Mouse (Mus musculus): ENCODE results near the gene Gabra5. TPM values are rescaled to one million over a fixed set of nuclear protein-coding genes. Genes with fewer than 3 reads are reported as not detected.

The Gabra5 gene
- total RNA-seq, 1 experiment from 2014 or later, result not detected

- no peak for ATAC-seq (replicated peaks; ENCODE audit: low read depth, poor library complexity, severe bottlenecking)
Measured at GRCm38 (mm10) chr7:57390046-57390445, 119.8 kb downstream of the Gabra5 start.

DNA sequence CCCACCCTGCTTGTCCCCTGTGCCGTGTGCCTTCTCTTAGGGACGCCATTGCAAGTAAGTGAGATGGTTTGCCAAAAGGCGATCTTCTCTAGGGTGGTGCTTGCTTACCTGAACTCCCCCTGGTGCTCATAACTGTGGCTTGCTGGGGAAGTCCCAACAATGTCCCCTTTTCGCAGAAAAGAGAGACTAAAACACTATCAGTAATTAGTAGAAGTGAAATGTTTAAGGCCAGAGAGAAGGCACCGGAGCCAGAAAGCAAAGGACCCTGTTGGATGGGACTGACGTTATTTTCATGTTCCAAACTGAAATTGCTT is 122.6 kb downstream of the Gabra5 start:
- ATAC-seq (replicated peaks; ENCODE audit: low read depth, poor library complexity, severe bottlenecking), result no peak

DNA sequence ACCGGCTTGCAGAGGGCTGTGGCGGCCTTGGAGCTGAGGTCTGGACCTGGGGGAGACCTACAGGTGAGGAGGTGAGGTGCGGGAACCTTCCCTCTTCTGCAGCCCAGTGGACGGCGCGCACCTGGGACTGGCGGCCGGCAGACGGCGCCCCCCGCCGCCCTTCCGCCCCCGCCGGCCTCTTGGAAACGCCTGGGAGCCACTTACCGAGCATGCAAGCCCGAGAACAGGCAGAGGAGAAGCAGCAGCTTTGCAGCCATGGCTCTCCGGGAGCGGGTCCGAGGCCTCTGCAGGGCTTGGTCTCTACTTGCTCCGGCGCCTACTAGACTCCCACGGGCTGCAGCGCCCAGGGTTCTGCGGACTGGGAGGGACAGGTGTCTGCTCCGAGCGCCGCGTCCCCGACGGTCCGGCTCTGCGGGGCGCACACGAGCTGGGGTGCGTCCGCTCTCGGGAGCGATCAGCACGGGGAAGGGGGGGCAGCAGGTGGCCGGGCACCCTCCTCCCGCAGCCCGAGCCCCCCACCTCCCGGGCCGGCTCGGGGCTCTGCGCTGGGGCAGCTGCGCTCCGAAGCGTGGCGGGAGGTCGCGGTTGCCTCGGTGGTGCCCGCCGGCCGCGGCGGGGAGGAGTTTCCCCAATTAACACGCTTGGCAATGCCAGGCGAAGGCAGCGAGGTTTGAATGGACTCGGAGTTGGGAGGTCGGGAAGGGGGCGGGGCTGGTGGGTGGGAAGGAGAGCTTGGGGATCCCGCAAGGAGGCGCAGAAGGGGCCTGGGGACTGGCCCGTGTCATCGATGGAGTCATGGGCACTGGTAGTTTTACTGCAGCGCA is 123.1 kb downstream of the Gabra5 start, which contains the start of gene Gabrg3:
Gene Gabrg3 (minus strand): TSS at position 672 of the 824 bp plus-strand sequence.
- ATAC-seq (replicated peaks; ENCODE audit: low read depth, poor library complexity, severe bottlenecking), result no peak

GRCm38 (mm10) chr7:57384112-57384511 is 125.7 kb downstream of the Gabra5 start:
- no peak for ATAC-seq (replicated peaks; ENCODE audit: low read depth, poor library complexity, severe bottlenecking)

- no peak for ATAC-seq (replicated peaks; ENCODE audit: low read depth, poor library complexity, severe bottlenecking)
Measured at GRCm38 (mm10) chr7:57366013-57366390, 143.9 kb downstream of the Gabra5 start.

GRCm38 (mm10) chr7:57365134-57366012 is 144.5 kb downstream of the Gabra5 start:
- no peak for ATAC-seq (replicated peaks; ENCODE audit: low read depth, poor library complexity, severe bottlenecking)

GRCm38 (mm10) chr7:57363812-57364211 is 146.0 kb downstream of the Gabra5 start:
- no peak for ATAC-seq (replicated peaks; ENCODE audit: low read depth, poor library complexity, severe bottlenecking)

DNA sequence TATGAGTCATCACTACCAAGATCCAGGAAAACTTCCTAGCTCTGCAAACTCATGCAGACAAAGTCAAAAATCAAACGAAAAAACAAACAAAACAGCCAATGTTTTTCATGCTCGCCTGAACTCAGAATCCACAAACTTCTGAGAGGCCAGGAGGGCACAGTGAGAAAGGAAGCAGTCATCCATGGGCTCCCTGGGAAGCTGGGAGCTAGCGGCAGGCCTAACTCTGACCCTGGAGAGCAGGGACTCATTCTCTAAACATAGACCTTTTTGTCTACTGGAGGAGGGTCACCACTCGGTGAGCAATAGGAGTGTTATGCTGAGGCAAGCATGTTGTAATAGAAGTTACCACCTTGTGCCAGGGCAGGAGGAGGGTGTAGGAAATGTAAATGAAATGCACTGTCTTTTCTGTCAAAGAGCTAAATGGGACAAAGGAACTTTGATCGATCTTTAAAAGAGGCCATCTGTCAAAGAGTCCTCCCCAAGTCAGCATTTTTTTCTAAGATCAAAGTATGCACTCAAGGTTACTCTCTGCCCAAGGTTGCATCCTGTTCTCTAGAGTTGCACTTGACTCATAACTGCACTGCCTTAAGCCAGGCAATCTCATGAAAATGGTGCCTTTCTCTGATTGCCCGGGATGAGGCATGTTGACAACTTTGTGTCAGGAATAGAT is 151.9 kb downstream of the Gabra5 start:
- ATAC-seq (replicated peaks; ENCODE audit: low read depth, poor library complexity, severe bottlenecking), result no peak

Other genes with a start within 250 kb of the Gabra5 start
- gene Gabrg3, start 122.9 kb downstream of the Gabra5 start, total RNA-seq (2017), result not detected in 2 replicates
- not detected in 2 replicates for gene Gabrb3, start 90.4 kb downstream of the Gabra5 start, total RNA-seq (2017)